8 mouse cellular contexts compared by ENCODE assay signal in the genomic region with DNA sequence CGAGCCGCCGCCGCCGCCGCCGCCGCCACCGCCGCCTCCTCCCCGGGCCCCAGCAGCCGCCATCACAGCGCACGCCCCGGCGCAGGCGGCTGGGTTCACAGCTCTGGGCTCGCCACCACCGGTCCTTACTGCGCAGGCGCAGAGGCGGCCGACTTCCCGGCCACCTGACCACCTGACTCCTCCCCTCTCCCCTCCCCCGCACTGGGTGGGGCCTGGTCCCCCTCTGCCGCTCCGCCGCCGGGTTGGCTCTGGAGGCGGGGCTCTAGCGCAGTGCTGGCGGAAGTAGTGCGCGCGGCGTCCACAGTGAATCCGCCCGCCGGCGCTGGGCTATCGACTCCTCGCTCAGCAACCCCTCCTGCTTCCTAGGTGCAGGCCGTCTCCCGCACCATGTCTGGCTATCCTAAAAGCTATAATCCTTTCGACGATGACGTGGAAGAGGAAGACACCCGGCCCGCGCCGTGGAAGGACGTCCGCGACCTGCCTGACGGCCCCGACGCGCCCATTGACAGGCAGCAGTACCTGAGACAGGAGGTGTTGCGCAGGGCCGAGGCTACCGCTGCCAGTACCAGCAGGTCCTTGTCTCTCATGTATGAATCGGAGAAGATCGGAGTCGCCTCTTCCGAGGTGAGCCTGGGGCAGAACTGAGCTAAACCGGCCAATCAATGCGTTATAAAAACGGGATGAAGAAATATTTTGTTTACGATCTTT. TPM values are rescaled to one million over a fixed set of nuclear protein-coding genes. Genes with fewer than 3 reads are reported as not detected.
DNase-seq lines count a peak whose midpoint lies in the region; ATAC-seq lines count a peak whose summit lies in the region.

A gene (plus strand): TSS at position 251 of the 708 bp plus-strand sequence.
A gene (minus strand): TSS at position 579 of the 708 bp plus-strand sequence.

- peaks cover 5% of the 10 kb centered on the region; the same call in 1 of the 2 replicates for H3K36me3 ChIP-seq in intestine, embryonic 14.5 days (ENCODE audit: control insufficient read depth, insufficient read depth, low read length)

- peak; percentile 100 for DNase-seq in adrenal gland, adult 18-20 months (ENCODE audit: low spot score in 2 of 2)
- DNase-seq in embryo, embryonic 11 days: peak; percentile 99
- DNase-seq in gastrocnemius, postnatal 25 days: peak; percentile 100
- peak; percentile 100 for DNase-seq in intestine, embryonic 14.5 days (ENCODE audit: low spot score)
- DNase-seq in left cerebral cortex, postnatal 14 days (ENCODE audit: low spot score in 2 of 2): peak; percentile 100
- peak; percentile 99 for DNase-seq in mesoderm, embryonic 11.5 days (ENCODE audit: low read depth, low spot score)
- peak; percentile 99 for DNase-seq in right cerebral cortex, postnatal 36 days (ENCODE audit: low spot score in 2 of 2)
- DNase-seq in yolk sac, embryonic 10.5 days (ENCODE audit: low spot score): peak; percentile 99

- H3K4me1 ChIP-seq in intestine, embryonic 14.5 days (replicated peaks; ENCODE audit: control insufficient read depth, insufficient read depth, low read length): peaks cover 17% of the 10 kb centered on the region

- H3K27me3 ChIP-seq in intestine, embryonic 14.5 days (replicated peaks; ENCODE audit: control insufficient read depth, insufficient read depth, low read length): no peaks in the 10 kb centered on the region

- peak within 1 kb of the TSS; percentile 65 for H3K9ac ChIP-seq in intestine, embryonic 14.5 days (ENCODE audit: low read length)

- peak within 1 kb of the TSS; percentile 62; the same call in 1 of the 2 replicates for H3K27ac ChIP-seq in intestine, embryonic 14.5 days (ENCODE audit: low read depth)

- WGBS in intestine, embryonic 14.5 days: under 1% methylated on average over 55 of the region's 69 CpGs

- intact Hi-C loops in left cerebral cortex, postnatal 14 days (cut with DNase I): no loop called here

- peak; percentile 97 for ATAC-seq in intestine, embryonic 14.5 days (replicated peaks; ENCODE audit: low FRiP score, low TSS enrichment, low read depth)

- H3K4me2 ChIP-seq in intestine, embryonic 14.5 days (ENCODE audit: low read length): peak within 1 kb of the TSS; percentile 82

- H3K9me3 ChIP-seq in intestine, embryonic 14.5 days (ENCODE audit: control insufficient read depth, low read length): no peaks in the 10 kb centered on the region

- H3K4me3 ChIP-seq in intestine, embryonic 14.5 days (ENCODE audit: low read depth, low read length): peak within 1 kb of the TSS; percentile 70

RNA-seq across cellular contexts. Expression of the first gene that starts in this region (rescaled TPM):
- total RNA-seq in adrenal gland, adult 18-20 months (2021): 10 to 100 TPM; 27.7 to 29.3 TPM
- 10 to 100 TPM; 15.2 to 16.5 TPM for total RNA-seq in gastrocnemius, postnatal 25 days (2021)
- 6.0 and 6.5 TPM in 2 replicates for polyA plus RNA-seq in intestine, embryonic 14.5 days (2014; fragmentation: Nextera tagmentation; extraction: Ambion mirVana)
- 10 to 100 TPM; 26.7 to 29.3 TPM for total RNA-seq in left cerebral cortex, postnatal 14 days (2021)

RNA-seq across cellular contexts. Expression of the second gene that starts in this region (rescaled TPM):
- 100 to 1,000 TPM in 1 of 2 experiments, 10 to 100 TPM in 1; 95.5 to 105 TPM for total RNA-seq in adrenal gland, adult 18-20 months (2021)
- 10 to 100 TPM; 15.9 to 20.4 TPM for total RNA-seq in gastrocnemius, postnatal 25 days (2021)
- 38.0 and 38.7 TPM in 2 replicates for polyA plus RNA-seq in intestine, embryonic 14.5 days (2014; fragmentation: Nextera tagmentation; extraction: Ambion mirVana)
- total RNA-seq in left cerebral cortex, postnatal 14 days (2021): 100 to 1,000 TPM; 258 to 275 TPM

Comparison
In these comparisons a context has a peak if more than half of its experiments do, and no peak if none do; other contexts are left out.
1. Peak in every context shown above with its lines: DNase-seq, ATAC-seq, H3K4me3 ChIP-seq and H3K27ac ChIP-seq.
2. RNA of the second gene that starts in this region (total RNA-seq): 258 to 275 TPM in left cerebral cortex, postnatal 14 days and 95.5 to 105 TPM in adrenal gland, adult 18-20 months; 15.9 to 20.4 TPM in gastrocnemius, postnatal 25 days; every median in the first group is over 4 times any median in the second.